Mouse (Mus musculus) hindbrain, embryonic 16.5 days (tissue): ENCODE measurements around the gene Nek10. TPM values are rescaled to one million over a fixed set of nuclear protein-coding genes. Genes with fewer than 3 reads are reported as not detected.

Experiments
- ATAC-seq: fragments of 200-750 bp; cut with Nextera tagmentation; 2 replicates; pipeline ENCODE4 v1.8.0; 2017; ENCODE audit warnings: moderate TSS enrichment, moderate library complexity
- H3K27ac ChIP-seq: fragments of 300-500 bp; sonication (generic); 2 replicates; pipeline ENCODE4 v1.5.1; 2014; ENCODE audit warnings: low read depth, mild to moderate bottlenecking, control low read depth, low read length, moderate library complexity
- H3K27me3 ChIP-seq: fragments of 300-500 bp; sonication (generic); replicated peaks from 2 replicates; pipeline ENCODE4 v1.6.1; 2014; ENCODE audit warnings: low read length; ENCODE audit not compliant: control insufficient read depth, insufficient read depth
- H3K36me3 ChIP-seq: fragments of 300-500 bp; sonication (generic); 2 replicates; pipeline ENCODE4 v1.6.1; 2014; ENCODE audit warnings: mild to moderate bottlenecking, low read length, moderate library complexity, mixed read lengths; ENCODE audit not compliant: control insufficient read depth, insufficient read depth
- H3K4me1 ChIP-seq: fragments of 300-500 bp; sonication (generic); 2 replicates; pipeline ENCODE4 v1.6.1; 2014; ENCODE audit warnings: low read depth, low read length; ENCODE audit not compliant: control insufficient read depth, insufficient read depth
- H3K4me2 ChIP-seq: fragments of 300-500 bp; sonication (generic); 2 replicates; pipeline ENCODE4 v1.6.1; 2014; ENCODE audit warnings: mild to moderate bottlenecking, low read length, control low read depth, moderate library complexity
- H3K4me3 ChIP-seq: fragments of 300-500 bp; sonication (generic); 2 replicates; pipeline ENCODE4 v1.5.1; 2014; ENCODE audit warnings: mild to moderate bottlenecking, low read length, control low read depth, moderate library complexity
- H3K9ac ChIP-seq: fragments of 300-500 bp; sonication (generic); 2 replicates; pipeline ENCODE4 v1.6.1; 2014; ENCODE audit warnings: low read depth, mild to moderate bottlenecking, control low read depth, low read length, moderate library complexity
- H3K9me3 ChIP-seq: fragments of 300-500 bp; sonication (generic); 2 replicates; pipeline ENCODE4 v1.6.1; 2014; ENCODE audit warnings: mild to moderate bottlenecking, low read length, moderate library complexity; ENCODE audit not compliant: control insufficient read depth
- WGBS: fragments of 180-500 bp; shearing (Covaris S2); extraction: QIAGEN DNeasy Blood & Tissue Kit; methylation state at CpG from one replicate; pipeline ENCODE4 v1.1.7; 2014; 5-methylcytosine and 5-hydroxymethylcytosine counted together
- polyA plus RNA-seq: library from polyadenylated mRNA; unstranded; fragments of >200 nt; fragmentation: Nextera tagmentation; extraction: Ambion mirVana; gene quantifications from 2 replicates; pipeline ENCODE4 v1.2.1, GENCODE M21; 2015

Nek10 gene
- polyA plus RNA-seq, 1 experiment from 2014 or later = 0.10 TPM

DNA sequence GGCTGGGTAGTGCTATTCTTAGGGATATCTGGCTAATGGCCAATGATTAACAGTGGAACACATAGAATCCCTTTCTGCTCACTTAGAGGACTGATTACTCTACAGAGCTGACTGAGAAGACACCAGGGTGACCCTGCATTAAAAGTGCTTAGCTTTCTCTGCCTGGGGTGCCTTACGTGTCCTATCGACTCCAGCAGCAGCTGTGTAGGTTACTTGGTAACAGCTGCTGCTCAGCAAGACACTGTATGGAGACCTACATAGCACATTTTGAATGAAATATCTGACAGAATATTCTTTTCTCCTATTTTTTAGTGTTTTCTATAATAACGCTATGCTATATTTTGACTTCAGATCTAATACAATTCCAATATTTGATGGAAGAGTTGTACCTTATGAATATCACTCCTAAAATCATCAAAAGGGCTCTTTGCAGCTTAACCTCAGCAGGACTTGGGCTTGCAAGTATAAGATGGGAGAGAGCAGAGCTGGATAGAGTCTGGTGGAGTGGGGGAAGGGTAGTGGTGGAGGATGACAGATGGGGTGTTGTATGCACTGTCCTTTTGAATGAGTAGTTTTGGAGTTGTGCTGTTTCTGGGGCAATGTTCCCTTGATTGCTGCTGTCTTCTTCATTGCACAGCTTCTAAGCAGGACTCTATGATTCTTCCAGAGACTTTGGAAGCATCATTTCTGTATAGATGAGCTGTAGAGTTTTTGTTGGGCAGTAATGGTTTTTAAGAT is 93.4 kb downstream of the Nek10 start:
- Histone ChIP-seq H3K4me3 (no peak overlapping the region), H3K27me3 (no peaks in the 10 kb centered on the region), H3K27ac (no peak overlapping the region), H3K4me1 (no peaks in the 10 kb centered on the region), H3K4me2 (no peak overlapping the region), H3K9me3 (no peaks in the 10 kb centered on the region), H3K9ac (no peak overlapping the region), H3K36me3 (no peaks in the 10 kb centered on the region)
- peak; percentile 76; the same call in 1 of the 2 replicates for ATAC-seq
- 60% methylated on average over 3 of the region's 3 CpGs for WGBS

DNA sequence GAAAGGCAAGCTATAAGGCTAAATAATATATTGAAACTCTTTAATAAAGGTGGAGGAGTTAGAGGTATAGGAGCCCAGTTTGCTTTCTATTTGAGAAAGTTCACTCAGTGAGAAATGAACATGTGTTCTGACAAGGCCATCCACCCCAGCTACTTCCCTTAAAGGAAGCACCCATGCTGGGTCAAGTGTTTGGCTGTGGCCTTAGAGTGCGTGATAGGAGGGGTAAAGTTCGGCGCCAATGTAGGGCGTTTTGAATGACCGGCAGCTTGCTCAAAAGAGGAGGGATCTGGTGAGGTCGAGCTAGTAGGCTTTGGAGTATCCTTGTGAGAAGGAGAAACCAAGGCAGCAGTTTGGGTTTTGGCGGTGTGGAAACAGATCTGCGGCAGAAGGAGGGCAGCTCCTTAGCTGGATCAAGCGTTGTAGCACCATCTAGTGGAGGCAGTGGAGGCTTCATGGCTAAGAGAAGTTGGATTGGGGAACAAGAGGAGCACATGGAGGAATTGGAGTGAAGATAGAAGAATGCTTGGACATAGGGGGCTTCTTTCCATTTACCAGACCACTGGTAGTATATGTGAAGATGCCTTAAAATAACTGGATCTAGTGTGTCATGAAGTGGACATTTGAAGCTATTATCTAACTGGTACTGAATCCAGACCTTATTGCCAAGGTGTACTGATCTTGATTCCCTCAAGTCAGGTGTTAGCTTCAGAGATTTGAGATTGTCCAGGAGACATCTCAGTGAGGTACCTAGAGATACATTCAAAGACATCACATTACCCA is 101.7 kb downstream of the Nek10 start:
- Histone ChIP-seq H3K9ac (peak overlapping the region; percentile 22), H3K9me3 (no peaks in the 10 kb centered on the region), H3K36me3 (no peaks in the 10 kb centered on the region), H3K4me3 (peak overlapping the region; percentile 19), H3K27ac (no peak overlapping the region), H3K27me3 (no peaks in the 10 kb centered on the region), H3K4me1 (no peaks in the 10 kb centered on the region), H3K4me2 (peak overlapping the region; percentile 50)
- WGBS = 13% methylated on average over 9 of the region's 9 CpGs
- peak; percentile 77 for ATAC-seq

DNA sequence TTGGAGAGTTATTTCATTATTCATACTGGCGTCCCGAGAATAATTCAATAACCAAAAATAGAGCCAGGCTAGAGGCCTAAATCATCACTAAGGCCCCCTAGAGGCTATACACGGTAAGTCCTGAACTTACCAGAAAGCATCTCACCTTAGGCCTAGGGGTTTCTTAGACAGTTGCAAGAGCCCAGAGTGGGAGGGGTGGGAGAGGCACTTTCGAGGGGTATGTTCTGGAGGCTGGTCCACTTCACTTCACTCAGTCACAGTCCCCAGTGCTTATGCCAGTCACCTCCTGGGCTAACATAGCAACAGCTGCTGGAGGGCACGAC is 102.3 kb downstream of the Nek10 start:
- no peak overlapping the region for H3K9ac ChIP-seq
- H3K4me1 ChIP-seq = no peaks in the 10 kb centered on the region
- ATAC-seq = no peak
- no peaks in the 10 kb centered on the region for H3K36me3 ChIP-seq
- no peaks in the 10 kb centered on the region for H3K27me3 ChIP-seq
- no peak overlapping the region for H3K4me3 ChIP-seq
- 79% methylated on average over 5 of the region's 5 CpGs for WGBS
- no peaks in the 10 kb centered on the region for H3K9me3 ChIP-seq
- H3K27ac ChIP-seq = no peak overlapping the region
- H3K4me2 ChIP-seq = no peak overlapping the region

DNA sequence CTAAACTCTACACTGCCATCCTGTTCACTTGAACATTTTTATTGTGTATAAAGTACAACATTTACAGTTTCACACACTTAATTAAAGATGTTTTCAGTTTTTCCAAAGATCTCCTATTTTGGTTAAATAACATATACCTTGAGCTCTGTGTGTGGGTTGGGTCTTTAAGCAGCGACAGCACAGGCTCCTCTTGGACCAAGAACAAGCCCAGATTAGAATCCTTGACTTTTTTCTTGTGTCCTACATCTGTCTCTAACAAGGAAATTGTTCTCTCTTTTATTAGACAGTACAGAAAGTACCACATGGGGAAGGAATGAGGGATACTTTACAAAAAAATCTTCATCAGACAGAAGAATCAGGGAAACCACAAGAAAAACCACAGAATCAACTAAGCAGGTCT is 122.4 kb downstream of the Nek10 start:
- Histone ChIP-seq H3K4me3 (no peak overlapping the region), H3K9ac (no peak overlapping the region), H3K27ac (no peak overlapping the region), H3K27me3 (no peaks in the 10 kb centered on the region), H3K4me1 (no peaks in the 10 kb centered on the region), H3K4me2 (no peak overlapping the region), H3K9me3 (no peaks in the 10 kb centered on the region), H3K36me3 (no peaks in the 10 kb centered on the region)
- whole genome bisulfite sequencing = 57% methylated on average over 1 of the region's 1 CpGs
- no peak for ATAC-seq

DNA sequence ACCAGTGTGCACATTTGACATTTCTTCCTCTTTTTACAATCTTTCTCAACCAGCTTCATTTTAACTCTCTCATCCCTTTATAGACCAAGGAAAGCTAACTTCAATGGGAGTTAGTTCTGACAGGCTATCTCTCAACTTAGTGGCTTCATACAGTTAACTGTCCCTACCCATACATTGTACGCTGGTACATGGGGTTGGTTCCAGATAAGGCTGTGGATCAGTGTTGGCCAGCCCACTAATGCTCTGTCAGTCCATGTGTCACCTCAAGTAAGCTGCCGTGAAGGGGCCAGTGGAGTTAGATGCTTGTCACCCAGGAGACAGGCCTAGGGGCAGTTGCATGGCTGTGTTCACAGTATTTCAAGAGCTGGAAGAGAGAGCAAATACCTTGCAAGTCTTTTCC is 124.3 kb downstream of the Nek10 start:
- ATAC-seq = no peak
- Histone ChIP-seq H3K4me1 (no peaks in the 10 kb centered on the region), H3K36me3 (no peaks in the 10 kb centered on the region), H3K27ac (no peak overlapping the region), H3K4me2 (no peak overlapping the region), H3K27me3 (no peaks in the 10 kb centered on the region), H3K9ac (no peak overlapping the region), H3K4me3 (no peak overlapping the region), H3K9me3 (no peaks in the 10 kb centered on the region)
- WGBS = 88% methylated on average over 2 of the region's 2 CpGs

DNA sequence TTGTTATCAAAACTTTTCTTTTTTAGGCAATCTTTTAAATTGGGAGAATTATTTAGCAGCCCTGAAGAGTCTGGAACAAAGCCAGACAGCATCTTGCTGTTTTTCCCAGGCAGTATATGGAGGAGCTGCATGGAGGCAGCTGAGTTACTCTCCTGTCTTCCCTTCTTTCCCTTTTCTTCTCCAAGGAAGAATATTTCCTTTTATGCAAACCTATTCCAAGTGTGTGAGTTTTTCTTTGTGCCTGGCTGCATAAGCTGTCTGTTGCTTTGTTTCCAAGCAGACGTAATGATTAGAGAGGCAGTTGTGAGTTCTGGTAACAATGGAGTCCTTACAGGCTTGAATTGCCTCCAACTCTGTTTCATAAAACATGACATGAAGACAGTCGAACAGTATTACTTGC is 131.8 kb downstream of the Nek10 start:
- no peak overlapping the region for H3K4me2 ChIP-seq
- no peaks in the 10 kb centered on the region for H3K27me3 ChIP-seq
- no peaks in the 10 kb centered on the region for H3K9me3 ChIP-seq
- ATAC-seq = no peak
- no peaks in the 10 kb centered on the region for H3K36me3 ChIP-seq
- no peak overlapping the region for H3K27ac ChIP-seq
- H3K4me3 ChIP-seq = no peak overlapping the region
- H3K4me1 ChIP-seq = no peaks in the 10 kb centered on the region
- no peak overlapping the region for H3K9ac ChIP-seq
- WGBS = 33% methylated on average over 2 of the region's 2 CpGs

DNA sequence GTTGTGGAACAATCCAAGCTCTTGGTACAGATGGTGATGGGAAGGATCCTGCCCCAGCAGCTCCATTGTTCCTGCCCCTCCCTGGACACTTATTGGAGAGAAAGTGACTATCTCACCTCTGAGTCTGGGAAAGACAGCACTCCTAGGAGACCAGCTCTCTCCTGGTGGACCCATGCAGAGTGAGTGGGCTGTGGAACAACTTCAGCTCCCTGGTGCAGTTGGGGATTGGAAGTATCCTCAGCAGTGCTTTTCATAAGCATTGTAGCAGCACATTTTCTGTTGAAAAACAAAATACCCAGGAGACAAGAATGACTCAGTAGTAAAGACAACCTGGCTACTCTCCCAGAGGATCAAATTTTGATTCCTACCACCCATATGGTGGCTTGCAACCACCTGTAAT is 142.7 kb downstream of the Nek10 start:
- H3K4me1 ChIP-seq = no peaks in the 10 kb centered on the region
- no peaks in the 10 kb centered on the region for H3K27me3 ChIP-seq
- no peaks in the 10 kb centered on the region for H3K36me3 ChIP-seq
- no peak overlapping the region for H3K9ac ChIP-seq
- H3K9me3 ChIP-seq = no peaks in the 10 kb centered on the region
- H3K4me3 ChIP-seq = no peak overlapping the region
- H3K4me2 ChIP-seq = no peak overlapping the region
- ATAC-seq = no peak
- no peak overlapping the region for H3K27ac ChIP-seq

DNA sequence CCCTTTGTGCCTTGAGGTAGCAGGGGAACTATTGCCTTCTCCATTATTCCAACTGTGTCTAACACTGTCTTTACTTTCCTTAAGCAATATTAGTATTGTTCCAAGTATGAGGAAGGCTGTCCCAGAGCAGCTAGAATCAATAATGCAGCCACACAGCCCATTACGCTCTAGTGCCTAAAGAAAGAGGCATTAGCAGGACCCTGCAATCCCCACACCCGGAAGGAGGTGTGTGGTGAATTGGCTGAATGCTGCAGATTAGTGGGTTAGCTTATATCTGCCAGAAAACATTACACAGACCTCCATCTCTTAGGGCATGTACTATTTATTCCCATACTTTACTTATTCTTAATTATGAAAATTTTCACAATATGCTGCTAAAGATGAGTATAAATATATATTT is 145.8 kb downstream of the Nek10 start:
- Histone ChIP-seq H3K4me2 (no peak overlapping the region), H3K4me1 (no peaks in the 10 kb centered on the region), H3K36me3 (no peaks in the 10 kb centered on the region), H3K9me3 (no peaks in the 10 kb centered on the region), H3K27me3 (no peaks in the 10 kb centered on the region), H3K9ac (no peak overlapping the region), H3K27ac (no peak overlapping the region), H3K4me3 (no peak overlapping the region)
- peak; percentile 50 for ATAC-seq
- 47% methylated on average over 2 of the region's 2 CpGs for WGBS

DNA sequence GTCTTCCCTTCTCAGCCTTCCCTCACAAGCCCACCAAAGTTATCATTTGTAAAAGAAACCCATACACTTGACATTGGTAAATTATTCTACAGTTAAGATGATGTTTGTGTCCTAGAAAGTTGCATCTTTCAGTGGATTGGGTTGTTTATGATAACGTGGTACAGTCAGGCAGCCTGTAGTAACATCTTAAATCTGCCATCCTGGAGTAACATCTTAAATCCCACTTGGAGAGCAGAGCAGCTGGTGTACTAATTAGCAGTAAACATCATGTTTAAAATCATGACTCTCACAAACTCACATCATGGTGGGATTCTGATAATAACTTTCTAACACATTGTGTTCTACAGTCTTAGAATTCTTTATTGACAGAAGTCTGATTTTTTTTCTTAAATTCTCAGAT is 148.6 kb downstream of the Nek10 start:
- no peak overlapping the region for H3K27ac ChIP-seq
- WGBS = 71% methylated on average over 1 of the region's 1 CpGs
- no peak overlapping the region for H3K9ac ChIP-seq
- H3K27me3 ChIP-seq = no peaks in the 10 kb centered on the region
- H3K4me1 ChIP-seq = no peaks in the 10 kb centered on the region
- no peaks in the 10 kb centered on the region for H3K36me3 ChIP-seq
- H3K9me3 ChIP-seq = no peaks in the 10 kb centered on the region
- H3K4me2 ChIP-seq = no peak overlapping the region
- no peak overlapping the region for H3K4me3 ChIP-seq
- ATAC-seq = no peak
